Mouse (Mus musculus): ENCODE results near the gene Lgi4.

Lgi4 gene

GRCm38 (mm10) chr7:31105061-31105768 lies 46.1 kb downstream of the Lgi4 start:
- DNase-seq (ENCODE audit: low read depth, low spot score) = peak; percentile 53

- no peak for DNase-seq (ENCODE audit: low read depth, low spot score)
Observed at GRCm38 (mm10) chr7:31106166-31106565, 47.0 kb downstream of the Lgi4 start.

- no peak for DNase-seq (ENCODE audit: low read depth, low spot score)
Observed at GRCm38 (mm10) chr7:31107781-31108180, 48.6 kb downstream of the Lgi4 start.

GRCm38 (mm10) chr7:31109091-31109490 lies 49.9 kb downstream of the Lgi4 start:
- no peak for DNase-seq (ENCODE audit: low read depth, low spot score)

- DNase-seq (ENCODE audit: low read depth, low spot score) = no peak
Observed at GRCm38 (mm10) chr7:31109796-31110195, 50.7 kb downstream of the Lgi4 start.

- DNase-seq (ENCODE audit: low read depth, low spot score) = no peak
Observed at GRCm38 (mm10) chr7:31110861-31111385, 51.8 kb downstream of the Lgi4 start.

- DNase-seq (ENCODE audit: low read depth, low spot score) = no peak
Observed at GRCm38 (mm10) chr7:31112036-31112435, 52.9 kb downstream of the Lgi4 start.

- no peak for DNase-seq (ENCODE audit: low read depth, low spot score)
Observed at GRCm38 (mm10) chr7:31113800-31114199, 54.7 kb downstream of the Lgi4 start.

GRCm38 (mm10) chr7:31114646-31115045 lies 55.5 kb downstream of the Lgi4 start:
- no peak for DNase-seq (ENCODE audit: low read depth, low spot score)

GRCm38 (mm10) chr7:31115182-31115581 lies 56.0 kb downstream of the Lgi4 start, which contains the start of gene Hpn:
Gene Hpn (minus strand): TSS chr7:31115290.
- no peak for DNase-seq (ENCODE audit: low read depth, low spot score)

- no peak for DNase-seq (ENCODE audit: low read depth, low spot score)
Observed at GRCm38 (mm10) chr7:31115587-31116043, 56.5 kb downstream of the Lgi4 start.

- peak; percentile 85 for DNase-seq (ENCODE audit: low read depth, low spot score)
Observed at GRCm38 (mm10) chr7:31116721-31117145, 57.6 kb downstream of the Lgi4 start.

GRCm38 (mm10) chr7:31117465-31117864 lies 58.3 kb downstream of the Lgi4 start:
- DNase-seq (ENCODE audit: low read depth, low spot score) = no peak

- no peak for DNase-seq (ENCODE audit: low read depth, low spot score)
Observed at GRCm38 (mm10) chr7:31118486-31118885, 59.3 kb downstream of the Lgi4 start.

- DNase-seq (ENCODE audit: low read depth, low spot score) = no peak
Observed at GRCm38 (mm10) chr7:31119556-31119955, 60.4 kb downstream of the Lgi4 start.
